Mouse (Mus musculus) central nervous system, embryonic 14 days (tissue): ENCODE measurements around the gene Slc35e3. TPM values are rescaled to one million over a fixed set of nuclear protein-coding genes. Genes with fewer than 3 reads are reported as not detected.

Experiments
- polyA plus RNA-seq: library from polyadenylated mRNA; depleted of rRNA; stranded (reverse); fragments of >200 nt; gene quantifications from 2 replicates; pipeline ENCODE4 v1.2.3, GENCODE M21; 2012; rRNA removed

Slc35e3 gene
- polyA plus RNA-seq: 28.8 and 32.3 TPM in 2 replicates

DNA sequence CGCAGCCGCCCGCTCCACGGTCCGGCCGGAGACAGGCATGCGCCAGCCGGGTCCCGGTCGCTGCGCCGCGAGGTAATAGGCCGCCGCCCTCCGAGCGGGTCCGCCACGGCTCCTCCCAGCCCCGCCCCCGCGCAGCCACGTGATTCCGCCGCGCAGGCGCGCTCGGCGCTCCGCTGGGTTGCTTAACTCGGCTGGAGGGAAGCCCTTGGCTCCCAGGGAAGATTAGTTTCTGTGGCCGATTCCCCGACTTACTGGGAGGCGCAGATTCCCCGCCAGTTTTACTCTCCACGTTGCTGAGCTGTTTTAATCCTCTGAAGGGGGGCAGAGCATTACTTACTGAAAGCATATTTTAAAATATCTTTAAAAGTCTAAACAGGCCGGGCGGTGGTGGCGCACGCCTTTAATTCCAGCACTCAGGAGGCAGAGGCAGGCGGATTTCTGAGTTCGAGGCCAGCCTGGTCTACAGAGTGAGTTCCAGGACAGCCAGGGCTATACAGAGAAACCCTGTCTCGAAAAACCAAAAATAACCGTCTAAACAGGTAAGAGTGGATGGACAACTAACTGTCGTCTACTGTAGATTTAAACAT, at the start of gene Slc35e3:
Slc35e3 (minus strand) TSS at position 69 of the 587 bp plus-strand sequence.

DNA sequence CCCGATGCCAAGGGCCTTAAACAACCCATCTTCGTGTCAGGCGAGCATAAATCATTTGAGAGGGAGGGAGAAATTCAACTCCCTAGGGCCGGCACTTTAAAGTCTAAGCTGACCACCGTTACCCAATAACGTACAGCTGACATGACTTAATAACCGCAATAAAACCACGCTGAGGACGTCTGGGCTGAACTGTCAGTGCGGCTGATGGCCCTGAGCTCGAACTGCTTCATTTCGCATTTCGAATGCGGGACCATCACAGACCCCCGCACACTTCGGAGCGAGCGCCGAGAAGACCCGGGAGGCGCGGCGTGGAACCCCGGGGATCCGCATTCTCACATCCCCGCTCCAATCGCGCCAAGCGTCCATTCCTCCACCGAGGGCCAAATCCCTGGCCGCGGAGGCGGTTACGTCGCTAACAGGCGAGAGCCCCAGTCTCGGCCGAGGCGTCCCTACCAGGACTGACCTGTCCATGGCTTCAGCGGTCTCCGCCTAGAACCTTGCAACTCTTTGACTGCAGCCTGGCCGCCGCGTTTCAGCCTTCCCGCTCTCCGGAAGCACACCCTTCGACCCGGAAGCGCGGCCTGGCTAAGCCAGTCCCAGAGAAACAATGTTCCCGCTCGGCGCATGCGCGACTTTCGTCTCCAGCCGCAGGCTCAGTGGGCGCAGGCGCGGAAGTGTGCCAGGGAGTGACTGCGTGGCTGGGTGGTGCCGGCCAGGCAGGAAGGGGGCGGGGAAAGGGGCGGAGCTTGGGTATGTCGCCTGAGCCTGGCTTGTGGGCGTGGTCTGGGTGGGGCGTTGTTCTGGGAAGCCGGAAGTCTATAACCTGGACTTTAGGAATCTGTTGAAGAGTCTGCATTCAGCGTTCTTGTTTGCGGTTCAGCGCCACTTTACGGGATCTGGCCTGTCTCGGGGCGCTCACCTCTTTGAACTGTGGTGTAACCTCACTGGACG, 46.3 kb upstream of the Slc35e3 start, which contains the start of gene Nup107:
Nup107 (minus strand) TSS at position 565 of the 951 bp plus-strand sequence.

DNA sequence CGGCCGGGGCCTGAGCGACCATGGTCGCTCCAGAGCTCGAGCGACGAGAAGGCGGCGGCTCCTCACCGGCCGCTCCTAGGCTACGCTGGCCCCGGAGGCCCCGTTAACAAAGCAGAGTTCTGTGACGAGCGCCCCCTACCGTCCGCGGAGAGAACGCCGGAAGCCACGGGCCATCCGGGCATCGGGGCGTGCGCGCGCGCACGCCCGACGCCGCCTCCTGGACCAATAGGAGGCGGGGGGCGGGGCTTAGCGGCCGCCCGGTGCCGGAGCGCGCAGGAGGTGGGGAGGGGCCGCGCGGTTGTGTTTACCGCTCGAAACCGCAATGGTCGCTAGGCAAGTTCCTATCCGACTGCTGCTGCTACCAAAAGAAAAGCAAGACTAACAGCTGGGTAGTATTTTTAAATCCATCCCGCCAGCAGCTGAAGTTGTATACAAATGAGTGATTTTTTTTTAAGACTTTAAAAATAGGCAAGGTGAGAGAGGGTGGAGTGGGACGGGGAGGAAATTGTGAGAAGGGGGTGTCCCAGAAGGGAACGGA, 35.5 kb downstream of the Slc35e3 start, which contains the start of gene Mdm2:
Mdm2 (minus strand) TSS at position 155 of the 538 bp plus-strand sequence.

Other genes starting within 250 kb of the Slc35e3 start
- gene Cpm, start 116.9 kb downstream of the Slc35e3 start, polyA plus RNA-seq: 3.1 and 5.5 TPM in 2 replicates
- 70.3 and 70.4 TPM in 2 replicates for gene Mdm2, start 35.6 kb downstream of the Slc35e3 start, polyA plus RNA-seq
- gene Nup107, start 46.3 kb upstream of the Slc35e3 start, polyA plus RNA-seq: 41.7 and 48.0 TPM in 2 replicates
- 76.2 and 79.4 TPM in 2 replicates for gene Rap1b, start 99.7 kb upstream of the Slc35e3 start, polyA plus RNA-seq